Mouse (Mus musculus): ENCODE data around the gene Ankrd33.
"Not testable (repeated sequence)": the region's sequence is repeated elsewhere in the genome, so short reads cannot be mapped to it uniquely, and the experiment has no call there.

The Ankrd33 gene

DNA sequence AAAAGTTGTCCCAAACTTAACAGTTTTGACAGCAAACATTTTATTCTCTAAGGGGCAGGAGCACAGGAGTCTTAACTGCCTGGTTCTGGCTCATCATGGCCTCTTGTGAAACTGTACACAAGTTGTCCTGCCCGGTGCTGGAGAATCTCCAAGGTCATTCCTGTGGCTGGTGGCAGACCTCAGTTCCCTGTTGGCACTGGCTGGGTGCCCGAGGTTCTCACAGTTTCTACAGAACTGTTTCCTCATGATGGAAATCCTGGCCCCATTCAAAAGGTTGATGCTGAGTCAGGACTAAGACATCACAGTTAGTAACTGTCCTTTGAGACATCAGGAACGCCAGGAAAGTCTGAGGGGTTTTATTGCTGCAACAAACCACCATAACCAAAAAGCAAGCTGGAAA, 28.6 kb upstream of the Ankrd33 start:
- DNase-seq (ENCODE audit: low spot score): no peak

DNA sequence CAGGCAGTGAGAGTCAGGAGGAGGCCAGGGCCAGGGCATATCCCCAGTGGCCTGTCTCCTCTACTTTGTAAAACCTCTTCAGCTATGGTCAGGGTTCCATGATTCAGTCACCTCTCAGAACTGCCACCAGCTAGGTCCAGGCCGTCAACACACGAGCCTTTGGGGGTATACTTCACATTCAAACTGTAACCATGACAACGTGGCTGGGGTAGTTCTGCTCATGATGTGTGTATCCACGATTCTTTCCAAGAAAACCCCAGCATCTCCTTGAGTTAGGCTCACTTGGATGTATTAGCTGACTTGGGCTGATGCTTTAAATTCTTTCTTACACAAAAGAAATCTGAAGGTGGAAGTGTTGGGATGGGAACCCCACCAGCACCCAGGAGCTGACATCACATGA, 27.3 kb upstream of the Ankrd33 start:
- no peak for DNase-seq (ENCODE audit: low spot score)

- DNase-seq (ENCODE audit: low spot score): no peak
Observed at GRCm38 (mm10) chr15:101091551-101091950, 24.0 kb upstream of the Ankrd33 start.

GRCm38 (mm10) chr15:101092121-101092828, 23.3 kb upstream of the Ankrd33 start:
- peak; percentile 73 for DNase-seq (ENCODE audit: low spot score)

DNA sequence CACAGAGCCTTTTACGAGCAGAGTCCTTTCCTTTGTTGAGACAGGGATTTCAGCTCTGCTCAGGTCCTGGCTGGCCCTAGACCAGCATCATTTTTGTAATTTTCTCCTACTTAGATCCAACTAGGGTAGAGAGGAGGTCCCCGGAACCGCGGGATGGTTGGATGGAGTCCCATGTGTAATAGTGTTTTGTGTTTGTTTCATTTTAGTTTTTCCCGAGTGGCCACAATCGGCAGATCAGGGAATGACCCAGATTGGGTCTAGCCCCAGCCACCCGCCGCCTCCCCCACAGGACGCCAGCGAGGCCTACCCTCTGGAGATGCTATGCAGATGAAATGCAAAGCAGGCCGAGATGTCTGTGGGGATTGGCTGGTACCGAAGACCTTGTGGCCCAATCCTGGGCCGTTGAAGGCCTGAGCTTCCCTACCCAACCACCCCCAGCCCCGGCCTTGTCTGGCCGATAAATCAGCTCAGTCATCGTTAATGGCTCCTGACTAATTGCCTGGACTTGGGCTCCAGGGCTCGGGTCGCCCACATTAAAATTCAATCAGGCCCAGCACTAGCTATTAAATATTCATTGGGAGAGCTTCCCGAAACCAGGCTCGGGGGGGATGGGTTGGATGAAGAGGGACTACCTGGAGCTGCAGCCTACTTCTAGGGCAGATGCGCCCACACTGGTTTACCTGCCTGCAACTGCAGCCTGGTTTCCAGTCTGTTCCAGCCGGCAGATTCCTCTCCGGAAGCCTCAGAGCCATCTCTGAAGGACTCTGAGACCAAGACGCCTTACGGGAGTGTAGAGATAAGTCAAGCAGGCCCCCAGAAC, 22.5 kb upstream of the Ankrd33 start:
- DNase-seq (ENCODE audit: low spot score): peak; percentile 93

DNA sequence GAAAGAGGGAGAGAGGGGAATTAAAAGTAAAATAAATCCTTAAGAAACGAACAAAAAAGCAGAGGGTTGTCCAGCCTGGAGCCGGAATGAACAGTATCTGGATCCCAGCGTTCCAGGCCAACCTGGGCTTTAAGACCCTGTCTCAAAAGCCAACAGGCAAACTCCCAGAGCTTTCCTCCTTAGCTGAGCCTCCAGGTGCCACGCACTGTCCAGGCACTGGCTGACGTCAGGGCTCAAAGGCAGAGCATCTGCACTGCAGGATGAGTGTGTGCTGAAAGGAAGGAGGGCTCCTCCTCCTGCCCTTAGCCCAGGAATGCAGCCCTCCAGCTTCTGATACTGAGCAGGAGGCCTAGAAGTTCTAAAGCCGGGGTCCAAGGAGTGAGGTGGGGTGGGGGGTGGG, 21.6 kb upstream of the Ankrd33 start:
- peak; percentile 64 for DNase-seq (ENCODE audit: low spot score)

- DNase-seq (ENCODE audit: low spot score): peak; percentile 87
Observed at GRCm38 (mm10) chr15:101094979-101095378, 20.6 kb upstream of the Ankrd33 start.

DNA sequence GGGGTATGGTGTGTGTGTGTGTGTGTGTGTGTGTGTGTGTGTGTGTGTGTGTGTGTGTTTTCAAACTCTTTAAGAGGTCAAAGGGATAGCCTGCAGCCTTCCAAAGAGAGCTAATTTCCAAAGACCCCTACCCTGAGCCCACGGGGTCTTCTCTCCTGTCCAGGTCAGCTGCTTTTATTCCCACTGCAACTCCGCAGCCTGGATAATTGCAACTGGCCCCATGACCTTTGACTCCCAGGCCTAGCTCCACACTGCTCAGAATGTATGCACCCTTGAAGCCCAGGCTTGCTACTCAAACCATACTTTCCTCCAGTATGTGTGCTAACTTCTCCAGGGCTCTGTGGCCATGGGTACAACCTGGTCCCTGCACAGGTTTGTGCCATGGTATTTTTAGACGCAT, 20.2 kb upstream of the Ankrd33 start:
- DNase-seq (ENCODE audit: low spot score): peak; percentile 73

DNA sequence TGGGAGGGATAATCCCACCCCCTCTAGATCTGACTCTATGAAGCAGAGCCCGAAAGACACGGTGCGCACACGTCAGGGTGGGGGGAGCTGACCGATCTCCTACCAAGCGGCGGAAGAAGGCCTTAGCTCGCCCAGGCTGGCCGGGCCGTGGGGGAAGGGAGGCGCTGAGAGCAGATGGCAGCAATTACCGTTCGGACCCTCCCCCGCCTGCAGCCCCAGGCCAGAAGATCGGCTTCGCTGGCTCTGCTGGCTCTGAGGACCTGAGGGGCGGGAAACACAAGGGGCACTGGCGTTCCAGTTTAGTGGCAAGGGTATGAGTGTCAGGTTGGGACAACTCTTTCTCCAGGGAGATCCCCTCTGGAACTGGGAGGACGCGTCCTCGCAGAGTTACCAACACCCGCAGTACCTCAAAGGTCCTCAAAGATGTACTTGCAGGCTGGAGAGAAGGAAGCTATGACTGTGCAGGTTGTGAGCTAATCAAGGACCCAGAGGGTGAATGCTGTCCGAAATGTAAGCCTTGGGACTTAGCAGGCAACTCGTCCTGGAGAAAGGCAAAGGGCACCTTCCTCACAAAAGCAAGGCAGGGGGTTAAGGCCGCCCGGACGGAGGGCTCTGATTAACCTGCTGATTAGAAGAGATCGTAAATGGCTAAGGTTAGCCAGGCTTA, 17.4 kb upstream of the Ankrd33 start:
- DNase-seq (ENCODE audit: low spot score): peak; percentile 89

GRCm38 (mm10) chr15:101100996-101101395, 14.6 kb upstream of the Ankrd33 start:
- no peak for DNase-seq (ENCODE audit: low spot score)

DNA sequence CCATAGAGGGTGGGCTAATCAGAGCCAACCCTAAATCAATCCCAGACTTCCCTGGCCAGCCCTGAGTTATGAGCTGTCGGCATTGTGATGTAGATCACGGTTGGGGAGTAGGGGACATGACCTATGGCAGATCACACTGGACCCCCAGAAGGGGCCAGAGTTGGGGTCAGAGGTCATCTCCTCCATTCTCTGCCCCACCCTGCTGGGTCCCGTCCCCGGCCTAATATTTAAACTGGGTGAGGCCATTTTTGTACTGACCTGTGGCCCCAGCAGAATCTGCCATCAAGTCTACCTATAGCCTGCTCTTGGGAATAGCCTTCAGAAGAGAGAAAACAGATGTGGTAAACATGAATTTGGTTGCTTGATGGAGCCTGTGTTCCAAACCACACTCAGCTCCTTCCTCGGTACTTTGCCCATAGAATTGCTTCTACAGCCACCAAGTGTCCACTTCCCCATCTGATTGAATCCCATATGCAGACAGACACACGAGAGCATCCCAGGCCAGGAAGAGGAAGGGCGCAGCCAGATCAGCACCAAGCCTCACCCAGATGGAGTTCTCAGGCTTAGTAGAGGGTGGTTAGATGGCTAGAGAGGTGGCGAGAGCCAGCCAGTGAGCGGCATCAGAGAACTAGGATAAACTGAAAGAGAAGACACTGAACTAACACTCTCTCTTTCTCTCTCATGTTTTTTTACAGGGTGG, 11.8 kb upstream of the Ankrd33 start:
- no peak for DNase-seq (ENCODE audit: low spot score)

DNA sequence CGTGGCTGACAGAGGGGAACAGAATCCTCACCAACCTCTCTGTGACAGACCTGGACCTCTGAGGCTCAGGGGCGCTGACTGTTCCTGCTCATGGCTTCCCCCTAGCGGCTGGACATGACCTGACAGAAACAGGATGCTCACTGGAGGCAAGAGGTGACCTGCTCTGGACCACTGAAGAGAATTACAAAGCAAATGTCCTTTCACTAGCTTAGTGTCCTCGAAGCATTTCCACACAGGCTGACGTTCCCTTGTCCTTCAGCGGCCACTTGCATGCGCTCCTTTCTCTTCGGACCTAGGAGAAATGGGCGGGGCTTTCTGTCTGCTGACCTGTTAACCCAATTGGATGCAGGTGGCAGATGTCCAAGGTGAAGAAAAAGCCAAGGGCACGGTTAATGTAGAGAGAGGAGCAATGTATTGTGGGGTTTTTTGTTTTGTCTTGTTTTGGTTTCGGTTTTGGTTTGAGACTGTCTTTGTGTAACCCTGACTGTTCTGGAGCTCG, 10.0 kb upstream of the Ankrd33 start:
- DNase-seq (ENCODE audit: low spot score): peak; percentile 89

DNA sequence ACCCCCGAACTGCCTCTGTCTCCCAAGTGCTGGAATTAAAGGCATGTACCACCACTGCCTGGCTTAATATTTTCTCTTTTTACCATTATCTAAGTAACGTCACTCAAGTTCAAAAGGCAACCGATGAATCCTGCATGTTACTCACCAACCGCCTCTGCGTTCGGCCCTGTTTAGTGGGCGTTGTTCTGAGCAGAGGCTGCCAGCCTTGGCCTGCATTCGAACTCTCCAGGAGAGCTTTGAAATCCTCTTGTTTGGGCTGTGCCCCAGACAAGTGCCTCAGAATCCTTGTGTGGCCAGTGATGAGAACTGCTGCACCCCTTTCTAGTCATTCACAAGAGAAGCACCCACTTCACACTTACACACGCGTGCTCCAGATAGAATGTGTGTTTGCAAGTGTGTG, 9.5 kb upstream of the Ankrd33 start:
- no peak for DNase-seq (ENCODE audit: low spot score)

GRCm38 (mm10) chr15:101107906-101108671, 7.5 kb upstream of the Ankrd33 start:
- no peak for DNase-seq (ENCODE audit: low spot score)

DNA sequence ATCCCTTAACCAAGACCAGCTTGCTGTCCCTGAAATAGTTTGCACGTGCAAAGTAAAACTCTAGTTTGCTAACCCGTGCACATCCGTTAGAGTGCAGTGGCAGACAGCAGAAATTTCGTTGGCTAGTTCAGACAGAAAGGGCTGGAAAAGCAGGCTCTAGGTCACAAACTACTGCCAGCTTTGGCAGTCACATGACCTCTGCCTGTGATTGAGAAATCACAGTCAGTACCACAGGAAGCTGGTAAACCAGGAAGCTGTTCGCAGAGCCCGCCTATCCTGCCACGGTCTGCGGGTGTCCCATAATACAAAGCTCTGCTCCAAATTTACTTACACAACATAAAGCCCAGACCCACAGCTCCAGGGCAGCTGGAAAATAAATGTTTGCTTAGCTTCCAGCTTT, 2.4 kb upstream of the Ankrd33 start:
- DNase-seq (ENCODE audit: low spot score): no peak

- DNase-seq (ENCODE audit: low spot score): not testable (repeated sequence)
Observed at GRCm38 (mm10) chr15:101113778-101114177, 1.8 kb upstream of the Ankrd33 start.

- DNase-seq (ENCODE audit: low spot score): peak; percentile 81
Observed at GRCm38 (mm10) chr15:101118399-101119125, 3.0 kb downstream of the Ankrd33 start.

- no peak for DNase-seq (ENCODE audit: low spot score)
Observed at GRCm38 (mm10) chr15:101121411-101122289, 6.1 kb downstream of the Ankrd33 start.

DNA sequence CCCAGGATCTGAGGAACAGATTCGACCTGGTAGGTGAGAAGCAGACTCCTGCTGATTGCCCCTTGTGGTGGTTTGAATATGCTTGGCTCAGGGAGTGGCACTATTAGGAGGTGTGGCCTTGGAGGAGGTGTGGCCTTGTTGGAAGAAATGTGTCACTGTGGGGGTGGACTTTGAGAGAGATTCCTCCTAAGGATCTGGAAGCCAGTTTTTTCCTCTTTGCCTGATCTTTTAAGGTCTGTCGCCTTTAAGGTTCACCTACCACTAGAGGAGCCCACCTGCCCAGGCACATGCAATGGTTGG, 6.7 kb downstream of the Ankrd33 start:
- no peak for DNase-seq (ENCODE audit: low spot score)

DNA sequence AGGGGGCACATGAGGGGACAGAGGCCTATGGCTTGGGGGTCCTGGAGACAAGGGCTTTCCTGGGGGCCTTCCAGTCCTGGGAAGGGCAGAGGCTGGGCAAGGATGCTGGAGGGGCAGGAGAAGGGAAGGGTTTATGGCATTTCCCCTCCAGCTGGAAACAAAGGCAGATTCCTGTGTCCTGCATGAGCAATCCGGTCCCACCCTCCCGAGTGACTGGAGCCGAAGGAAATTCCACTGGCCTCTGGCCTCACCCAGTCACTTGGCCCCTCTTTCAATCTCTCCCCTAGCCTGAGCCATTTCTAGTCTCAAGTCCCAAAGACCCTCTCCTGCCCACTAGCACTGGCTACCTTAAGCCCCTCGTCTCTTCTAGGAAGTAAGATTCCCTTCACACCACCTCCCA, 7.6 kb downstream of the Ankrd33 start:
- DNase-seq (ENCODE audit: low spot score): no peak
